Mouse (Mus musculus): ENCODE data around the gene Spata32. TPM values are rescaled to one million over a fixed set of nuclear protein-coding genes. Genes with fewer than 3 reads are reported as not detected.

The Spata32 gene
- polyA plus RNA-seq, 1 experiment = not detected

- TF ChIP-seq CTCF (IDR thresholded peaks at IDR 0.05; ENCODE audit: insufficient read depth, low read depth, low read length) (peak; percentile 95), POLR2A (IDR thresholded peaks at IDR 0.05; ENCODE audit: insufficient read depth, low read depth, low read length) (no peak)
- H3K27ac ChIP-seq (ENCODE audit: insufficient read depth, low read depth, low read length) = no peak overlapping the region
- 4% methylated on average over 25 of the region's 25 CpGs for WGBS
- peak overlapping the region; percentile 17 for H3K4me3 ChIP-seq (ENCODE audit: insufficient read depth, low read depth, low read length)
- H3K4me1 ChIP-seq (ENCODE audit: control insufficient read depth, insufficient read depth, low read length) = peaks cover 10% of the 10 kb centered on the region
Measured at GRCm38 (mm10) chr11:103158621-103159478, 59.4 kb downstream of the Spata32 start.

Other genes with a start within 250 kb of the Spata32 start
- gene Nmt1, start 190.2 kb downstream of the Spata32 start, polyA plus RNA-seq (2012; ENCODE audit: insufficient read depth, insufficient read length, low replicate concordance, missing spikeins) = 557 TPM in 1 of 2 replicates, not detected in the other
- gene Dcakd, start 190.1 kb downstream of the Spata32 start, polyA plus RNA-seq (2012; ENCODE audit: insufficient read depth, insufficient read length, low replicate concordance, missing spikeins) = not detected in 2 replicates
- gene Plcd3, start 116.8 kb downstream of the Spata32 start, polyA plus RNA-seq (2012; ENCODE audit: insufficient read depth, insufficient read length, low replicate concordance, missing spikeins) = not detected in 2 replicates
- not detected in 2 replicates for gene Acbd4, start 116.8 kb downstream of the Spata32 start, polyA plus RNA-seq (2012; ENCODE audit: insufficient read depth, insufficient read length, low replicate concordance, missing spikeins)
- gene Hexim1, start 102.2 kb downstream of the Spata32 start, polyA plus RNA-seq (2012; ENCODE audit: insufficient read depth, insufficient read length, low replicate concordance, missing spikeins) = not detected in 2 replicates
- not detected in 2 replicates for gene Hexim2, start 86.0 kb downstream of the Spata32 start, polyA plus RNA-seq (2012; ENCODE audit: insufficient read depth, insufficient read length, low replicate concordance, missing spikeins)
- gene Fmnl1, start 47.3 kb downstream of the Spata32 start, polyA plus RNA-seq (2012; ENCODE audit: insufficient read depth, insufficient read length, low replicate concordance, missing spikeins) = 142 TPM in 1 of 2 replicates, not detected in the other
- gene 1700023F06Rik, start 9.9 kb downstream of the Spata32 start, polyA plus RNA-seq (2012; ENCODE audit: insufficient read depth, insufficient read length, low replicate concordance, missing spikeins) = not detected in 2 replicates
- not detected in 2 replicates for gene Map3k14, start 49.0 kb upstream of the Spata32 start, polyA plus RNA-seq (2012; ENCODE audit: insufficient read depth, insufficient read length, low replicate concordance, missing spikeins)
- gene Arhgap27, start 145.3 kb upstream of the Spata32 start, polyA plus RNA-seq (2012; ENCODE audit: insufficient read depth, insufficient read length, low replicate concordance, missing spikeins) = not detected in 2 replicates
- gene Plekhm1, start 194.3 kb upstream of the Spata32 start, polyA plus RNA-seq (2012; ENCODE audit: insufficient read depth, insufficient read length, low replicate concordance, missing spikeins) = not detected in 2 replicates

All from olfactory bulb, adult 2 months (tissue).